Mouse (Mus musculus): ENCODE measurements around the gene Wdr38. TPM values are rescaled to one million over a fixed set of nuclear protein-coding genes. Genes with fewer than 3 reads are reported as not detected.

Gene Wdr38
- polyA plus RNA-seq, 1 experiment from 2014 or later: 1.7 TPM

DNA sequence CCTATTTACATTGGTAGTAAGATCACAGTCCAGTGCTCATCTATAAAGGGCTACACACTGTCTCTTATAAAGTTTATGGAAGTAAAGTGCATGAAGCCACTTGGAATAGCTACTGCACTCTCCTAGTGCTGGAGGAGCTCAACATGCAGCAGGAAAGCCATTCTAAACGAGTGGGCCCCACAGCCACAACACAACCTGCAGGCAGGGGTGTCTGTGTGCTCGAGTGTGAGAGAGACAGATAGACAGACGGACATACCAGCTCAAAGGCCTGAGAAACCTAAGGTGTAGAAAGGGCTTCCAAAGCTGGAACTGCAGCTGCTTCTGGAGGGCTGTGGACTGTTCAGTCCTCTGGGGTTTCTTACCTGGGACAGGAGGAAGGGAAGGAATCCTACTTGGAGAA is 19.3 kb downstream of the Wdr38 start:
- Histone ChIP-seq H3K27ac (replicated peaks; ENCODE audit: low read depth, low read length) (no peak overlapping the region), H3K27me3 (ENCODE audit: control insufficient read depth, insufficient read depth, low read length) (no peaks in the 10 kb centered on the region), H3K4me3 (ENCODE audit: low read depth, low read length) (no peak overlapping the region), H3K9me3 (replicated peaks; ENCODE audit: control insufficient read depth, low read length) (no peaks in the 10 kb centered on the region), H3K4me1 (ENCODE audit: control insufficient read depth, insufficient read depth, low read length) (no peaks in the 10 kb centered on the region), H3K9ac (replicated peaks; ENCODE audit: low read length) (no peak overlapping the region), H3K4me2 (ENCODE audit: low read depth, low read length) (no peak overlapping the region), H3K36me3 (replicated peaks; ENCODE audit: control insufficient read depth, insufficient read depth, low read depth, low read length) (no peaks in the 10 kb centered on the region; the same call in 1 of the 2 replicates)
- WGBS: 78% methylated on average over 3 of the region's 3 CpGs
- ATAC-seq (replicated peaks; ENCODE audit: insufficient number of reproducible peaks, low FRiP score, low TSS enrichment, low read depth) (no peak), DNase-seq (ENCODE audit: low spot score) (no peak)

DNA sequence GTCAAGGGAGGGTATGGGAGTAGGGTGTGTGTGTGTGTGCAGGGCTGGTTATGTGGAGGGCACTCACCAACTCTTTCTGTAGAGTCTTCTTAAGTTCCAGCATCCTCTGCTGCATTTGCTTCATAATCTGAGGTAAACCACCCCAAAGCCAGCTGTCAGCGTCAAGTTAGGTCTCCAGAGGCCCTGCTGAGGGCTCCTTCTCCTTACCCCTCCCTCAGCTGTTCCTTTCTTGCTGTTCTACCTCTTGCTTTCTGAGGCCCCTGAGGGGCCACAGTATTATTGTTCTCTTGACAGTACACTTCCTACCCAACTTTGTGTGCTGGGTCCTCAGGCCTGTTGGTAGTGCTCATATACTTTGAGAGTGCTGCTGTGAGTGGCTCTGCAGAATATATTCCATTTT is 22.7 kb downstream of the Wdr38 start:
- Histone ChIP-seq H3K4me1 (ENCODE audit: control insufficient read depth, insufficient read depth, low read length) (no peaks in the 10 kb centered on the region), H3K4me2 (ENCODE audit: low read depth, low read length) (no peak overlapping the region), H3K9ac (replicated peaks; ENCODE audit: low read length) (no peak overlapping the region), H3K27me3 (ENCODE audit: control insufficient read depth, insufficient read depth, low read length) (no peaks in the 10 kb centered on the region), H3K36me3 (replicated peaks; ENCODE audit: control insufficient read depth, insufficient read depth, low read depth, low read length) (peaks cover 6% of the 10 kb centered on the region), H3K27ac (replicated peaks; ENCODE audit: low read depth, low read length) (no peak overlapping the region), H3K9me3 (replicated peaks; ENCODE audit: control insufficient read depth, low read length) (no peaks in the 10 kb centered on the region), H3K4me3 (ENCODE audit: low read depth, low read length) (no peak overlapping the region)
- DNase-seq (ENCODE audit: low spot score) (no peak), ATAC-seq (replicated peaks; ENCODE audit: insufficient number of reproducible peaks, low FRiP score, low TSS enrichment, low read depth) (no peak)
- WGBS: 57% methylated on average over 1 of the region's 1 CpGs

DNA sequence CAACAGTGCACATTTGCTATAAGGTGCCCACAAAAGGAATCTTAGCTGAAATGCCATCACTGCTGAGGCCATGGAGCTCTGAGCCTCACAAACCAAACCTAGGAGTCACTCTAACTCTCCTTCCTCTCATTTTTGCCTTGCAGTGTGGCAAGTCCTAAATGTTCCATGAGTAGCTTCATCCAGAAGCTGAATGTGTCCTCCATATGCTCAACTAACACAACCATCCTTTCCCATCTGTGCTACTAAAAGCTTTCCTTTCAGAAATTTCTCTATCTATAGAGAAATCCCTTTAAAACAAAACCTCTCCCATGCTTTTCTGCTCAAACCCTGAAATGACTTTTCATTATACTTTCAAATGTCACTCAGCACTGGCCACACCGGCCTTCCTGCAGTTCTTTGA is 34.3 kb downstream of the Wdr38 start:
- H3K27ac ChIP-seq (replicated peaks; ENCODE audit: low read depth, low read length): no peak overlapping the region
- H3K9ac ChIP-seq (replicated peaks; ENCODE audit: low read length): no peak overlapping the region
- WGBS: 100% methylated on average over 1 of the region's 1 CpGs
- no peaks in the 10 kb centered on the region for H3K27me3 ChIP-seq (ENCODE audit: control insufficient read depth, insufficient read depth, low read length)
- no peaks in the 10 kb centered on the region for H3K9me3 ChIP-seq (replicated peaks; ENCODE audit: control insufficient read depth, low read length)
- no peak overlapping the region for H3K4me2 ChIP-seq (ENCODE audit: low read depth, low read length)
- ATAC-seq (replicated peaks; ENCODE audit: insufficient number of reproducible peaks, low FRiP score, low TSS enrichment, low read depth): no peak
- H3K36me3 ChIP-seq (replicated peaks; ENCODE audit: control insufficient read depth, insufficient read depth, low read depth, low read length): peaks cover 8% of the 10 kb centered on the region
- no peak overlapping the region for H3K4me3 ChIP-seq (ENCODE audit: low read depth, low read length)
- no peak for DNase-seq (ENCODE audit: low spot score)
- H3K4me1 ChIP-seq (ENCODE audit: control insufficient read depth, insufficient read depth, low read length): no peaks in the 10 kb centered on the region

GRCm38 (mm10) chr2:39040215-39040614 is 42.9 kb downstream of the Wdr38 start:
- Histone ChIP-seq H3K4me1 (ENCODE audit: control insufficient read depth, insufficient read depth, low read length) (no peaks in the 10 kb centered on the region), H3K9ac (replicated peaks; ENCODE audit: low read length) (no peak overlapping the region), H3K4me3 (ENCODE audit: low read depth, low read length) (no peak overlapping the region), H3K9me3 (replicated peaks; ENCODE audit: control insufficient read depth, low read length) (no peaks in the 10 kb centered on the region), H3K27ac (replicated peaks; ENCODE audit: low read depth, low read length) (no peak overlapping the region), H3K4me2 (ENCODE audit: low read depth, low read length) (no peak overlapping the region), H3K27me3 (ENCODE audit: control insufficient read depth, insufficient read depth, low read length) (no peaks in the 10 kb centered on the region), H3K36me3 (replicated peaks; ENCODE audit: control insufficient read depth, insufficient read depth, low read depth, low read length) (peaks cover 3% of the 10 kb centered on the region; the same call in 1 of the 2 replicates)
- ATAC-seq (replicated peaks; ENCODE audit: insufficient number of reproducible peaks, low FRiP score, low TSS enrichment, low read depth) (no peak), DNase-seq (ENCODE audit: low spot score) (no peak)
- 95% methylated on average over 1 of the region's 1 CpGs for WGBS

- Histone ChIP-seq H3K27ac (replicated peaks; ENCODE audit: low read depth, low read length) (no peak overlapping the region), H3K27me3 (ENCODE audit: control insufficient read depth, insufficient read depth, low read length) (no peaks in the 10 kb centered on the region), H3K9ac (replicated peaks; ENCODE audit: low read length) (no peak overlapping the region), H3K4me3 (ENCODE audit: low read depth, low read length) (no peak overlapping the region), H3K36me3 (replicated peaks; ENCODE audit: control insufficient read depth, insufficient read depth, low read depth, low read length) (peaks cover 2% of the 10 kb centered on the region; the same call in 1 of the 2 replicates), H3K4me1 (ENCODE audit: control insufficient read depth, insufficient read depth, low read length) (no peaks in the 10 kb centered on the region), H3K4me2 (ENCODE audit: low read depth, low read length) (no peak overlapping the region), H3K9me3 (replicated peaks; ENCODE audit: control insufficient read depth, low read length) (no peaks in the 10 kb centered on the region)
- ATAC-seq (replicated peaks; ENCODE audit: insufficient number of reproducible peaks, low FRiP score, low TSS enrichment, low read depth): no peak
- no peak for DNase-seq (ENCODE audit: low spot score)
- WGBS: 97% methylated on average over 1 of the region's 1 CpGs
These were observed 51.2 kb downstream of the Wdr38 start for GRCm38 (mm10) chr2:39048515-39048914.

Other genes starting within 250 kb of the Wdr38 start
- 2.2 and 2.5 TPM in 2 replicates for gene Nr6a1, start 69.8 kb upstream of the Wdr38 start, polyA plus RNA-seq (2014; fragmentation: Nextera tagmentation; extraction: Ambion mirVana)
- gene Olfml2a, start 65.5 kb upstream of the Wdr38 start, polyA plus RNA-seq (2014; fragmentation: Nextera tagmentation; extraction: Ambion mirVana): 2.3 and 2.5 TPM in 2 replicates
- gene Arpc5l, start 7.9 kb downstream of the Wdr38 start, polyA plus RNA-seq (2014; fragmentation: Nextera tagmentation; extraction: Ambion mirVana): 140 TPM in 2 replicates
- gene Rpl35, start 8.1 kb downstream of the Wdr38 start, polyA plus RNA-seq (2014; fragmentation: Nextera tagmentation; extraction: Ambion mirVana): 1,128 and 1,148 TPM in 2 replicates
- gene Golga1, start 68.1 kb downstream of the Wdr38 start, polyA plus RNA-seq (2014; fragmentation: Nextera tagmentation; extraction: Ambion mirVana): 28.6 and 33.4 TPM in 2 replicates
- gene Scai, start 193.3 kb downstream of the Wdr38 start, polyA plus RNA-seq (2014; fragmentation: Nextera tagmentation; extraction: Ambion mirVana): 8.1 and 9.3 TPM in 2 replicates
- 85.9 and 90.5 TPM in 2 replicates for gene Ppp6c, start 229.0 kb downstream of the Wdr38 start, polyA plus RNA-seq (2014; fragmentation: Nextera tagmentation; extraction: Ambion mirVana)